Mouse (Mus musculus) adrenal gland, adult (tissue): ENCODE measurements at regions not wholly inside any gene's neighbourhood (a gene's known extent, or its start where the extent isn't known, plus 50 kb on each side); places are given as distances from the start of the nearest gene placed in this dataset.
"Not testable (repeated sequence)": the region's sequence is repeated elsewhere in the genome, so short reads cannot be mapped to it uniquely, and the experiment has no call there.

ENCODE experiments used
- DNase-seq, 2 experiments: peaks; one replicate each; pipeline ENCODE4 v3.0.0; 2022 to 2023; ENCODE audit warnings: low spot score in 1 of 2; ENCODE audit not compliant: inconsistent age in 2 of 2

- not testable (repeated sequence) for DNase-seq
Measured at GRCm38 (mm10) chr6:48341367-48341766, 54.0 kb upstream of the Krba1 start.

DNA sequence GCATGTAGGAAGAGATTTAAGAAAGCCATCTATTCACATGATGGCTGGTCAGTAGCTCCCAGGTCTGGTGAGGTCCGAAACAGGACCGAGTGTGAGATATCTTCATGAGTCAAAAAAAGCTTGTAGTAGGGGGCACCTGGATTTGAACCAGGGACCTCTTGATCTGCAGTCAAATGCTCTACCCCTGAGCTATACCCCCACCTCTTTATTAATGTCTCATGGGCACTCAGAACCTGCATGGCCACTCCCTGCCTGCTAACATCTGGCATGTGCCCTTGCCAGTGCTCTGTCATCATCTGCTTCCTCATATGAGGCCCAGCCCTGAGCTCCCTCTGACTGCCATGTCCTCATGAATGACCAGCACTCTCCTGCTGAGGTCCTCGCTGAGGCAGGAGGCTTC lies 58.4 kb upstream of the Krba1 start:
- not testable (repeated sequence) for DNase-seq

DNA sequence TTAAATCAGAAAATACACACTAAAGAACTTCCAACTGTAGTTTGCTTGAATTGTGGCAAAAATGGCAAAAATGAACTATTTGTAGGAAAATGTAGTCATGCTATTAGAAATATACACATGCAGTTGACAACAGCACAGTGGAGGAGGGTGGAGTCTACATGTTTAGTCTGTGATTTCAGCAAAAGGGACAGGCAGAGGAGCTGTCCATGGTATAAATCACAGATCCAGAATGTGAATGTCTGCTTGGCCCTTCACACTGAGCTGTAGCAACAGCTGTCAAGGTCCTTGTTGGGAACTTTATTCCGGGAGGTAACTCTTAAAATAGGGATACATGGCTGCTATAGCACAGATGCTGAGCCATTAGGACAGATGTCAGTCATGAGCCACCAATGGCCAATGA lies 107.4 kb upstream of the Krba1 start:
- peak in 1 of 2 experiments; percentile 26 for DNase-seq

- DNase-seq: not testable (repeated sequence)
Measured at GRCm38 (mm10) chr6:48279646-48280045, 115.7 kb upstream of the Krba1 start.

DNA sequence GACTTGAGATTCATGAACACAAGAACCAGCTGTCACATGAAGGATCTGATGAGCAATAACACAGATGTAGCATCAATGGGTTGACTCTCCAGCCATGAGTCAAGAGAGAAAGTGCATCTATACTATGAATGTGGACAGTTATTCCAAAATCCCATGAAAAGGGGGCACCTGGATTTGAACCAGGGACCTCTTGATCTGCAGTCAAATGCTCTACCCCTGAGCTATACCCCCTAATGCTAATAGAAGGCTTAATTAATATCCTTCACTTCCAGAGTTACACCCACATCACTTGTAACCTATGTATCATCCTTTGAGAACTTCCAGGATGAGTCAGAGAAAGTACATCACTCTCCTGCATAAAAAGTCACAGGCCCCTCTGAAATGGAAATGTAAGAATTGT lies 133.8 kb upstream of the Krba1 start:
- DNase-seq: not testable (repeated sequence)

DNA sequence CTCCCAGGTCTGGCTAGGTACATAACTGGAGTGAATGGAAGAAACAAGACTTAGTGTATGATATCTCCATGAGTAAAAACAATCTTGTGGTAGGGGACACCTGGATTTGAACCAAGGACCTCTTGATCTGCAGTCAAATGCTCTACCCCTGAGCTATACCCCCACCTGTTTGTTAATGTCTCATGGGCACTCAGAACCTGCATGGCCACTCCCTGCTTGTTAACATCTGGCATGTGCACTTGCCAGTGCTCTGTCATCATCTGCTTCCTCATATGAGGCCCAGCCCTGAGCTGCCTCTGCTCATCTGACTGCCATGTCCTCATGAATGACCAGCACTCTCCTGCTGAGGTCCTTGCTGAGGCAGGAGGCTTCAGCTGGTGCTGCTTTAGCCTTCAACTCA lies 142.4 kb upstream of the Krba1 start:
- not testable (repeated sequence) for DNase-seq

DNA sequence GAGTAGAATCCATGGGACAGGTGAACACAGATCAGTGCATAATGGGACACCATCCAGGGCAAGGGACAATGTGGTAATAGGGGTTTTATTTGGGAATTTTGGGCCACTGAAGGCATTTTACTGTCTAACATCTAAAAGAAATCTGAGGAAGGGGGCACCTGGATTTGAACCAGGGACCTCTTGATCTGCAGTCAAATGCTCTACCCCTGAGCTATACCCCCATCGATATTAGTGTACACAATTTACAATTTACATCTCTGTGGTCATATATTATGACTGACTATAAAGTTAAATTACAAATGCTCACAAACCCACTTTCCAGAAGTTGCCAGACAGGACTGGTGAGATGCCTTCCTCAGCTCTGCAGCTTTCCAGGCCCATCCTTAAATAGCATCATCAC lies 143.4 kb upstream of the Krba1 start:
- no peak for DNase-seq

DNA sequence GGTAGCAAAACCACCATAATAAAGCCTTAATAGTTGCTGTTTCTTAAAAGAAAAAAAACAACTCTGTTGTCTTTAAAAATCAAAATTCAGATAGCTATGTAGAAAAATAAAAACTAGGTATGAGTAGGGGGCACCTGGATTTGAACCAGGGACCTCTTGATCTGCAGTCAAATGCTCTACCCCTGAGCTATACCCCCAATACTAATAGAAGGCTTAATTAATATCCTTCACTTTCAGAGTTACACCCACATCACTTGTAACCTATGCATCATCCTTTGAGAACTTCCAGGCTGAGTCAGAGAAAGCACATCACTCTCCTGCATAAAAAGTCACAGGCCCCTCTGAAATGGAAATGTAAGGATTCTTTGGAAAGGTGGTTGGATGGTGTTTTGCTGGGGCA lies 151.2 kb upstream of the Krba1 start:
- not testable (repeated sequence) for DNase-seq

GRCm38 (mm10) chr6:48227431-48227830 lies 141.0 kb upstream of the Zfp746 start:
- DNase-seq: peak; percentile 11 to 54

GRCm38 (mm10) chr6:48224206-48224605 lies 137.8 kb upstream of the Zfp746 start:
- no peak for DNase-seq

DNA sequence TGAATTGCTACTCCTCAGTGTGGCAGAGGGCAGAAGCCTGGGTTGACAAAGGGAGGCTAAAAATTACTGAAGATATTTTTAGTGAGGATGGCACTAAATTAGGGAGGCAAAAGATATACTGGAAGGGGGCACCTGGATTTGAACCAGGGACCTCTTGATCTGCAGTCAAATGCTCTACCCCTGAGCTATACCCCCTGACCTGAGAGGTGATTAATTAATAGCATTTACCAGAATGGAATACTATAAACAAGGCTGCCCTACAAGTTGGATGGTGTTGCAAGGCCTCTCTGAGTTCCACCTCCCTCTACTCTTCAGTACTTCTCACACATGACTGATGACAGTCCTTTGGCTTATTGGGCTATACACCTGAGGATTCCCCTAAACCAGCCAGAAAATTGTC lies 136.6 kb upstream of the Zfp746 start:
- DNase-seq: no peak

DNA sequence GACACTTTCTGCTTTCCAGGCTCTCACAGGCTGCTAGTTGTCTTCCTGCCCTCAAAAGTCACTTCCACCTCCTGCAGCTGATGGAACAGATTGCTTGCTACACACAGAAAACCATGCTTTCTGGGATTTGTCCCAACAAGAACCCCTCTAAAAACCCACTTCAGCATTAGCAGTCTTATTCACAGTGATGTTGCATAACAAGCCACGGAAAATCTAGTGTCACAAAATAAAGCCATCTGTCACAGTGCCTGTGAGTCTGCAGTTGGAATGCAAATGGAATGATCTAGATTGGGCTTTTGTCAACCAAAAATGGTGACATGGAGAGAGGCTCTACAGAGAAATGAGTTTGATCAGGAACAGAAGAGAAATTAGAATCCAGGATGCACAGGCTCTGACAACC lies 135.4 kb upstream of the Zfp746 start:
- not testable (repeated sequence) for DNase-seq

DNA sequence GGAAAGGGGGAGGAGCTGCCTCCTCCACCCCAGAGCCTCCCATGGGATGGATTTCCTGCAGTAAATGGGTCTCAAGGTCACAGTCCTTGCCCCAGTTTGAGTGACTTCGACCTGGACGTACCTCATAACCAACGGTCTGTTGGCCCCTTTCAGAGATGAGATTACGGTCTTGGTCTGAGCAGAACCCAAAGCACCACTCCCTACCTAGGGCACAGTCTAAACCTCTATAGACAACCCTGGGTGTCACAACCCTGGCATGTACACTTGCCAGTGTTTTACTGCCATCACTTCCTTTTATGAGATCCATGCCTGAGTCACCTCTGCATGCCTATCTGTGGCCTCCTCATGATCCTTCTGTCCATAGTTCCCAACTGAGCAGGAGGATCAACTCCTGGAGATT lies 128.8 kb upstream of the Zfp746 start:
- no peak for DNase-seq

GRCm38 (mm10) chr6:48209739-48210138 lies 123.3 kb upstream of the Zfp746 start:
- no peak for DNase-seq

- no peak for DNase-seq
Measured at GRCm38 (mm10) chr6:48209103-48209502, 122.7 kb upstream of the Zfp746 start.

DNA sequence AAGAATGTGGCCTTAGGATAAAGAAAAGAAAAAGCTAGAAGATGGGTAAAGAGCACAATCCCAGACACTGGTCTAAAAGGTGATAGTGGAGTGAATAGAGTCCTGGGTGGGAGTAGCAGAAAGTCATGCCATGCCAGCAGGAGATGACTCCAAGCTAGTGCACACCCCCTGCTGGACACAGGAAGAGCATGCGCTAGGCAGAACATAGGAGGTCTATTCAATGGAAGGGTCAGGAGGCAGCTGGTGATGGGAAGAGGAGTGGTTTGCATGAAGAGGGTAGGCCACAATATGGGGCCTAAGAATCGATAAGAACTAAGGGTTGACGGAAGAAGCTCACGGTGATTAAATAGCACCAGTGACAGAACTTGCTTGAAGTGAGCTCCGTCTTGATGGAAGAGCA lies 119.3 kb upstream of the Zfp746 start:
- no peak for DNase-seq

DNA sequence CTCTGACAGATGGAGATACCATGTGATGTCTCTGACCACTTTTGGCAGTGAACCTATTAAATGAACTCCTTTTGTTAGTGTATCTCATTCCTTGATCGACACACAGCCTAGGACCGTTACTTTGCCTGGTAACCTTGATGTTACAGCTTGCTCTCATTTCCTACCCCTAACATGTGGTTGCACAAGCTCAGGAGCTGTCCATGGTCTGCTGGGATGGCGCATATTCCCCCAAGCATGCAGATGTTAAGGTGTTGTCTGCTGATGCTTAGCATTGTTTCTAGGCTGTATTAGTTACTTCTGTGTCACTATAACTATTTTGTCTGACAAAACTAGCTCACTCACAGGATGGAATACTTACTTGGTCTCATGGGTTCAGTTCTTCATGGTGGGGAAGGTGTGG lies 113.6 kb upstream of the Zfp746 start:
- DNase-seq: peak in 1 of 2 experiments; percentile 53

GRCm38 (mm10) chr6:48198806-48199205 lies 112.4 kb upstream of the Zfp746 start:
- DNase-seq: no peak

- no peak for DNase-seq
Measured at GRCm38 (mm10) chr6:48197696-48198378, 111.4 kb upstream of the Zfp746 start.

- peak in 1 of 2 experiments; percentile 14 for DNase-seq
Measured at GRCm38 (mm10) chr6:48188363-48188762, 102.0 kb upstream of the Zfp746 start.

- DNase-seq: peak in 1 of 2 experiments; percentile 37
Measured at GRCm38 (mm10) chr6:48185311-48185710, 98.9 kb upstream of the Zfp746 start.

DNA sequence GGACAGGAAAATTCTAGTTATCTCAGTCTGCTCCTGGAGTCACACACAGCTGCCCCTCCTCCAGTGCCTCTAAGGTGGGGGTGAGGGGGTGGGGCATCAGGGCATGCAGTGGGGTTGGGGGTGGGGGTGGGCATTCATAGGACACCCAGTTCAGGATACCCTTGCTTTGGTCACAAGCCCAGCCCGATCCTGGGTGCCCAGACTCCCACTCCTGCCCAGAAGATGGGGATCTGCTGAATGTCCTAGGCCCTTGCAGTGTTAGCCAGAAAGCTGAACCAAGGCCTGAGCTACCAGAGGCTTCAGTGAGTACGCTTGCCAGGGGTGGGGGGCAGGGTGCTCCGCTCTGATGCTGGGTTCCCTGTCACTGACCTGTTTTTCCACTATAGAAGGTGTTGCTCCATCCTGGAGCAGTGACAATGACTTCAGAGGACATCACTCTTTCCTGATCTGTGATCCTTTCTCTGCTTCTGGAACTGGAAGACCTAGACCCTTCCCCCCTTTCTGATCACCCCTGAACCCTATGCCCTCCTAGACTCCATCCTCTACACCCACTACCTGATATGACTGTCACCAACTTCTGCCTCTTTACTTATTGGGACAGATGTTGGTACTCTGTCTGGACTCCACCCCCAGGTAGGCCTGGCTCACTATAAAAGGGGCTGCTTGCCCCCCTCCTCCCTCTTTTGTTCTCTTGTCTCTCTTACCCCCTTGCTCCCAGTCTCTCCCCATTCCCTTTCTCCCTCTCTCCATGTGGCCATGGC lies 92.1 kb upstream of the Zfp746 start:
- DNase-seq: peak in 1 of 2 experiments; percentile 21
